Mouse (Mus musculus) bone marrow, adult 2 months (tissue): ENCODE data around the gene Tdrd7.

Experiments
- CTCF ChIP-seq: fragments of 200-500 bp; IDR thresholded peaks from 2 replicates; pipeline ENCODE4 v1.5.1; 2011; ENCODE audit warnings: low read length, control low read depth; ENCODE audit not compliant: control insufficient read depth, insufficient read depth
- POLR2A ChIP-seq: fragments of 200-500 bp; IDR thresholded peaks from 2 replicates; pipeline ENCODE4 v1.6.1; 2011; ENCODE audit warnings: low read depth, mild to moderate bottlenecking, control low read depth, low read length, borderline replicate concordance; ENCODE audit not compliant: control insufficient read depth

GRCm38 (mm10) chr4:46053323-46054107 lies 88.4 kb downstream of the Tdrd7 start:
- TF ChIP-seq CTCF (no peak), POLR2A (no peak)
